Mouse (Mus musculus) urinary bladder, postnatal 25 days (tissue): ENCODE data around the gene Dguok.

Experiments
- DNase-seq: peaks from one replicate; pipeline ENCODE4 v3.0.0; 2022; ENCODE audit warnings: low spot score

Gene Dguok

DNA sequence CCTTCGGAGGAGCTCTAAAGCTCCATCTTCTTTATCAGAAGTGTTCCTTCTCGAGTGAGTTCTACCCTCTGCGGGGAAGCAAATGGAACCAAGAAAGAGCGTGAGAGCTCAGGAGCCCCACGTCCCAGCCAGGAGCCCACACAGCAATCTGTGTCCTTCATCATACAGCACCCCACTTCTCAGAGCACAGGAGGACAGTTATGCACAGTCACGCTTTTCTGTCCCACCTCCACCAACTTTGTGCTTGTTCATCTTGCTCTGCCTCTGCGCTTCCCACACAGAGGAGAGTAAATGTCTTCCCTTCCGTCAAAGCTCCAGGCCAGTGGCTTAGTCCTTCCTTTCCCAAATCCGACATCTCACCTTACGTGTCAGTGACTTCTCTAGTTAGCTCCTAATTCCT, 7.7 kb downstream of the Dguok start:
- DNase-seq, result no peak

- no peak for DNase-seq
Observed at GRCm38 (mm10) chr6:83496753-83497710, 9.7 kb downstream of the Dguok start.

- DNase-seq, result no peak
Observed at GRCm38 (mm10) chr6:83496009-83496752, 10.6 kb downstream of the Dguok start.

- DNase-seq, result no peak
Observed at GRCm38 (mm10) chr6:83490622-83491021, 16.1 kb downstream of the Dguok start.

- no peak for DNase-seq
Observed at GRCm38 (mm10) chr6:83488200-83488599, 18.6 kb downstream of the Dguok start.

DNA sequence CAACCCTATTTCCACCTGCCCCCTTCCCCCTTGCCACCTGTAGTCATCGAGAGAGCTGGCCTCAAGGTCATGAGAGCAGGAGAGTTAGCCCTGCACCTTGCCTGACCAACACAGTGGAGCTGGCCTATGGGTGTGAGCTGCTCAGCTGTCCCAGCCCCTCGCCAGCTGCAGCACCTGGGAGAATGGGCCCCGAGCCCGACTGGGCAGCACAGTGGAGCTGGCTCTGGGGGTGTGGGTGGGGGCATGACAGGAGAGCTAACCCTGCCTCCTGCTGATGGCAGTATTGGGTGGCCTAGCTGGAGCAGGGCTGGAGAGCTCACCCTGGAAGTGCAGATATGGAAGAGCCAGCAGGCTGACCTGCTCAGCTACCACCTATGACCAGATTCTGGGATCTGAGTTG, 19.5 kb downstream of the Dguok start:
- no peak for DNase-seq

- no peak for DNase-seq
Observed at GRCm38 (mm10) chr6:83485854-83486253, 20.9 kb downstream of the Dguok start.

GRCm38 (mm10) chr6:83483776-83484175, 23.0 kb downstream of the Dguok start:
- DNase-seq, result no peak

DNA sequence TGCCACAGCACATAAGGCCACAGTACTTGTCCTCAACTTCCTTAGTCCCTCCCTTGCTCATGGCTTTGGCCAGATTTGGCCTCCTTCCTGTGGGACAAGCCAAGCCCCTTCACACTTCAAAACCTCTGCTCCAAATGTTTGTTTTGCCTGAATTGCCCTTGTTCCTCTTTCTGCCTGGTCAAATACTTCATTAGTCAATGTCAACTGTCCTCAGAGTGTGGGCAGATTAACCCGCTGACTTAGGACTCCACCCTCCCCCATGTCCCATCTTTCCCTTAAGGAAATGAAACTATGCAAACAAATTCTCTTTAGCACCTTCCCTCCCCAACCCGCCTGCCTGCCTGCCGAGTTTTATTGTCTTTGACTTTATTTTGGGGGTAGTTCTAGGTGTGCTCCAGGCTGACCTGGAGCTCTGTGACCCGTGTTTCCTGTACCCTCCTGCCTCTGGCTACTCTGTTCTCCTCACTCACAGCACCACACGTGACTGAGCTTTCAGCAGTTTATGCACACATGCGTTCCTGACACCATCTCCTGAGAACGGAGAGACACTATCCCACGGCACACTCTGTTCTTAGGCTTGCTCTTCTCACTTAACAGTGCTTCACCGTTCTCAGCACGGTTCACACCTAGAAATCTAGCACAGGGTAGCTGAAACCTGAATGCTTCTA, 24.2 kb downstream of the Dguok start:
- no peak for DNase-seq

GRCm38 (mm10) chr6:83480019-83480655, 26.6 kb downstream of the Dguok start:
- no peak for DNase-seq

DNA sequence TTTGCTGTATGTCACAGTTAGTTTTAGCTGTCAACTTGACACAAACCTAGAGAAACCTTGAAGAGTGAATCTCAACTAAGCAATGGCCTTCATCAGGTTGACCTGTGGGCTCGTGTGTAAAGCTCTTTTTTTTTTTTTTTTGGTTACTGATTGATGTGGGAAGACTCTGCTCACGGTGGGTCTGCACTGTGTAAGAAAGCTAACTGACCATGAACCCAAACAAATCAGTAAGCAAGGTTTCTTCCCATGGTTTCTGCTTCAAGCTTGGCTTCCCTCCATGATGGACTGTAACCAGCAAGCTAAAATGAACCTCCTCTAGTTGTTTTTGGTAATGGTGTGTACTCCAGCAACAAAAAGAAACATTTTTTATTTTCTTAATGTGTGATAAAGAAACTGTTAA, 27.6 kb downstream of the Dguok start:
- no peak for DNase-seq

DNA sequence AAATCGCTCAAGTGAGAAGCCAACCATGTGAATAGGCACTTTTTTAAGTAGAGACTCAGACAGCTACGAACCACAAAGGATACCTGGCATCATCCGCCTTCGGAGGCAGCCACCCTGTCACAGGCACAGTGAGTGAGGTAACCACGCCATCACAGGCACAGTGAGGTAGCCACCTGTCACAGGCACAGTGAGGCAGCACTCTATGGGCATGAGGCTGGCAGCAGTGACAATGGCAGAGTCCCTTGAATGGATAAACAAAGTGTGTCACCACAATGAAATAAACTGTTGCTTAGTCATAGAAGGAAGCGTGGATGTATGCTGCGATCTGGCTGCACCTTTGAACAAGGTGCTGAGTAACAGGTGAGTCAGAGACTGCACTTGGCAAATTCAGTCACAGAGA, 28.1 kb downstream of the Dguok start:
- DNase-seq, result no peak

- no peak for DNase-seq
Observed at GRCm38 (mm10) chr6:83478217-83478616, 28.6 kb downstream of the Dguok start.

DNA sequence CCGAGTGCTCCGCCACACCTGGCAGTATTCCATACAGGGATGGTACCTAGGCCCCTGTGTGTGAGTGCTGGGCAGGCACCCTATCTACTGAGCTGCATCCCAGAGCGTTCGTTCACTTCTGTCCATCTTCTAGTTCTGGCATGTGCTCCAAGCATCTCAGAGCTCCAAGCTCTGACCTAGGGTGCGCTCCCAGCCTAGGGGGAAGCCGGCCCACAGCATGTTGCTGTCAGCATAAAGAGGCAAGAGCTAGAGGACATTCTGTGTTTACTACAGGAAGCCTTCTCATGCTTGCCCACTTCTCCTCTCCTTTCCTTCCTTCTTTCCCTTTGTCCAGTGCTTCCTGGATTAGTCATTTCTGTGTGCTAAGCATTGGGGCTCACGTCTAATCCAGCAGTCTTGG, 31.3 kb downstream of the Dguok start:
- no peak for DNase-seq

GRCm38 (mm10) chr6:83473240-83473639, 33.5 kb downstream of the Dguok start:
- DNase-seq, result no peak

DNA sequence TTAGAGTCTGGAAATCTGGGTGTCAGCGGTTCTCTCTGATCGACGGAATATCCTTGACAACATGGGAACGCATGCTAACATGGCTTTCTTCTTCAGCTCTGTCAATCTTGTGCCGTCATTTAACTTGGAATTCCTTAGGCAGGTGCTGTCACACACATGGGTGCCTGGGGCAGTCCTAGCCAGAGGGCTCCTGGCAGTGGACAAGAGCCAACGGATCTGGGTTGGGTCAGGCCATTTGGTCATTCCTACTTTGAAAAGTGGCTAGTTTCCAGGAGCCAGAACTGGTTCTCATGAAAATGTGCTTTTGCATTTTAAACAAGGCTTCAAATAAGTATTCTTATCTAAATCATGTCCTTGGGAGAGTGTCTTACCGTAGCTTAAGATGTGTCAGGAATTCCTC, 35.0 kb downstream of the Dguok start:
- DNase-seq, result no peak

DNA sequence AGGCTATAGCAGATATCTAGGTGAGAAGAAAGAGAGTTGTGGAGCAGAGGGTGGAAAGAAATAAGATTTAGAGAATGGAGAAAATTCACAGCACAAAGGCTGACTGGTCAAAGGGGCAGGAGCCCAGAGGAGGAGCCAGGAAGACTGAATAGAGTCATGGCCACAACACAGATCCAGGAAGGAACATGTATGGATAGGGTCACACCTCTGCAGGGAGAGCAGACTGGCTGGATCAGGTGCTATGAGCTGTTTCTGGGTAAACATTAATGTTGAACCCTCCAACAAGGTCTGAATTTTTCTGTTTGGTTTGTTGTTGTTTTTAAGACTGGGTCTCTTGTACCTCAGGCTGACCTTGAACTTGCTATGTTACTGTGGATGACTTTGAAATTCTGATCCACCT, 42.8 kb downstream of the Dguok start:
- no peak for DNase-seq

DNA sequence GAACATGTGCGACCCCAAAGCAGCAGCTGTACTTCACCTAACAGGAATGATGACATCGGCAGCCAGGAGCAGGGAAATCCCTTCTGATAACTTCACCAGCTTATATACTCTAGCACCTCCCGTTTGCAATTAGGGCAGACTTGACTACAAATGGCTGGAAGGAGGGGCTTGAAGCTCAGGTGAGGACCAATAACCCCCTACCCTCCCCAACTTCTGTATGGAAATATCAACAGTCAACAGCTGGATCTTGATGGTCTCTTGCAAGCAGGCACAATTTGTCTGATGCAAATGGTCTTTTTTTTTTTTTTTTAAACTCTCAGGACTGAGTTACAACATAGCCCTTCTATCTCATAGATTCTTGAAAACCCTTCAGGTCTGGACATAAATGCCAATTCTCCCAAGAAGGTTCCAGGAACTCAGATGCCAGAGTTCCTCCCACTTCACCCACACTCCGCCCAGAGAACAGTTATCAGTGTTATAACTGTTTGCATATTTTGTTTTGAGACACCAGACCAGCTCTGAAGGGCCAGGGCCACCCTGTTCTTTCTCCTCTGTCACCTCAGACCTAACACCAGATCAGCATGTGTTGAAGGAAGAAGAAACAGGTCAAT, 47.6 kb downstream of the Dguok start, which contains the start of gene Tet3:
TSS of gene Tet3 (minus strand) at position 51 of the 611 bp plus-strand sequence.
- DNase-seq, result no peak

- peak; percentile 71 for DNase-seq
Observed at GRCm38 (mm10) chr6:83456984-83457810, 49.6 kb downstream of the Dguok start.

- DNase-seq, result peak; percentile 73
Observed at GRCm38 (mm10) chr6:83456131-83456983, 50.4 kb downstream of the Dguok start.
